Mouse (Mus musculus) kidney, postnatal 10 days (tissue): ENCODE results near the gene Hist1h3f.
"Not testable (repeated sequence)": the region's sequence is repeated elsewhere in the genome, so short reads cannot be mapped to it uniquely, and the experiment has no call there.

ENCODE experiments used
- DNase-seq: peaks from one replicate; pipeline ENCODE4 v3.0.0; 2021; ENCODE audit warnings: mixed read lengths

The Hist1h3f gene

GRCm38 (mm10) chr13:23585029-23585441, 41.2 kb downstream of the Hist1h3f start:
- peak; percentile 81 for DNase-seq

- peak; percentile 68 for DNase-seq
Measured at GRCm38 (mm10) chr13:23585442-23586098, 41.7 kb downstream of the Hist1h3f start.

- no peak for DNase-seq
Measured at GRCm38 (mm10) chr13:23586099-23586939, 42.5 kb downstream of the Hist1h3f start.

GRCm38 (mm10) chr13:23586940-23587225, 43.0 kb downstream of the Hist1h3f start:
- DNase-seq: no peak

GRCm38 (mm10) chr13:23591206-23591605, 47.4 kb downstream of the Hist1h3f start:
- DNase-seq: no peak

GRCm38 (mm10) chr13:23591886-23592285, 48.0 kb downstream of the Hist1h3f start:
- DNase-seq: not testable (repeated sequence)

- DNase-seq: no peak
Measured at GRCm38 (mm10) chr13:23592614-23593013, 48.8 kb downstream of the Hist1h3f start.

- DNase-seq: no peak
Measured at GRCm38 (mm10) chr13:23593051-23593770, 49.4 kb downstream of the Hist1h3f start.
